Mouse (Mus musculus) urinary bladder, postnatal 10 days (tissue): Measurements from ENCODE around the gene Ly6g6e.
A peak's percentile ranks its signal among the peaks of the same experiment; 100 is the strongest.
"Not testable (repeated sequence)": the region's sequence is repeated elsewhere in the genome, so short reads cannot be mapped to it uniquely, and the experiment has no call there.

Experiments
- DNase-seq: peaks from one replicate; pipeline ENCODE4 v3.0.0; 2022; ENCODE audit warnings: low spot score

Ly6g6e gene

GRCm38 (mm10) chr17:35076507-35077176, at the start of gene Ly6g6e:
Ly6g6e (plus strand) TSS chr17:35076902.
- no peak for DNase-seq

- no peak for DNase-seq
Measured at GRCm38 (mm10) chr17:35027277-35028068, 49.2 kb upstream of the Ly6g6e start, which contains the start of gene Sapcd1. Sapcd1 (minus strand) TSS chr17:35028016.

- DNase-seq, result no peak
Measured at GRCm38 (mm10) chr17:35028315-35028714, 48.4 kb upstream of the Ly6g6e start.

- DNase-seq, result no peak
Measured at GRCm38 (mm10) chr17:35029691-35030532, 46.8 kb upstream of the Ly6g6e start.

GRCm38 (mm10) chr17:35031272-35031671, 45.4 kb upstream of the Ly6g6e start:
- DNase-seq, result no peak

GRCm38 (mm10) chr17:35031880-35032279, 44.8 kb upstream of the Ly6g6e start:
- DNase-seq, result no peak

GRCm38 (mm10) chr17:35032323-35032870, 44.3 kb upstream of the Ly6g6e start:
- no peak for DNase-seq

- not testable (repeated sequence) for DNase-seq
Measured at GRCm38 (mm10) chr17:35033703-35034102, 43.0 kb upstream of the Ly6g6e start.

- no peak for DNase-seq
Measured at GRCm38 (mm10) chr17:35034896-35035295, 41.8 kb upstream of the Ly6g6e start.

- DNase-seq, result no peak
Measured at GRCm38 (mm10) chr17:35039121-35039873, 37.4 kb upstream of the Ly6g6e start.

- DNase-seq, result no peak
Measured at GRCm38 (mm10) chr17:35043794-35044193, 32.9 kb upstream of the Ly6g6e start.

- no peak for DNase-seq
Measured at GRCm38 (mm10) chr17:35044904-35045806, 31.5 kb upstream of the Ly6g6e start.

GRCm38 (mm10) chr17:35045807-35046680, 30.7 kb upstream of the Ly6g6e start:
- no peak for DNase-seq

GRCm38 (mm10) chr17:35046681-35047455, 29.8 kb upstream of the Ly6g6e start, which contains the start of gene Msh5:
Msh5 (minus strand) TSS chr17:35046745.
- DNase-seq, result peak; percentile 84

GRCm38 (mm10) chr17:35047688-35048087, 29.0 kb upstream of the Ly6g6e start:
- no peak for DNase-seq

- DNase-seq, result no peak
Measured at GRCm38 (mm10) chr17:35048149-35048931, 28.4 kb upstream of the Ly6g6e start.

GRCm38 (mm10) chr17:35048932-35049440, 27.7 kb upstream of the Ly6g6e start:
- no peak for DNase-seq
